Comparison of ENCODE assay signal across 8 mouse cellular contexts in genomic region chr7:80369461-80369860, GRCm38 (mm10). TPM values are rescaled to one million over a fixed set of nuclear protein-coding genes. Genes with fewer than 3 reads are reported as not detected.
DNase-seq lines count a peak whose midpoint lies in the region; ATAC-seq and TF ChIP-seq lines count a peak whose summit lies in the region.

No protein-coding gene starts in this region.

- H3K36me3 ChIP-seq in kidney, embryonic 15.5 days, result peaks cover 38% of the 10 kb centered on the region
- H3K36me3 ChIP-seq in midbrain, postnatal 0 days (ENCODE audit: insufficient read depth, low read length), result peaks cover 29% of the 10 kb centered on the region

- H3K27me3 ChIP-seq in kidney, embryonic 15.5 days, result no peaks in the 10 kb centered on the region
- H3K27me3 ChIP-seq in midbrain, postnatal 0 days (ENCODE audit: insufficient read depth, low read length), result no peaks in the 10 kb centered on the region

- ATAC-seq in kidney, embryonic 15.5 days (replicated peaks; ENCODE audit: low FRiP score), result no peak
- ATAC-seq in inflammation-experienced regulatory T-cells, adult 6 months, result peak; percentile 9
- no peak for ATAC-seq in midbrain, postnatal 0 days (ENCODE audit: low FRiP score)

- no peak for DNase-seq in kidney, adult 18-20 months
- peak; percentile 71 for DNase-seq in cerebellum, adult 9-10 months
- DNase-seq in midbrain, postnatal 0 days (ENCODE audit: low spot score), result no peak
- DNase-seq in right cerebral cortex, postnatal 25 days, result no peak
- DNase-seq in layer of hippocampus, adult 9-10 months (ENCODE audit: low spot score), result no peak
- DNase-seq in right cerebral cortex, postnatal 4 days, result no peak

- no peak overlapping the region; the same call in 1 of the 2 replicates for H3K4me3 ChIP-seq in kidney, embryonic 15.5 days (replicated peaks)
- peak overlapping the region; percentile 92 for H3K4me3 ChIP-seq in midbrain, postnatal 0 days (ENCODE audit: low read depth, low read length)

- no peaks in the 10 kb centered on the region for H3K9me3 ChIP-seq in kidney, embryonic 15.5 days (replicated peaks)
- no peaks in the 10 kb centered on the region for H3K9me3 ChIP-seq in midbrain, postnatal 0 days (ENCODE audit: low read length)

- no peak overlapping the region; the same call in 1 of the 2 replicates for H3K27ac ChIP-seq in kidney, embryonic 15.5 days
- no peak overlapping the region for H3K27ac ChIP-seq in midbrain, postnatal 0 days (ENCODE audit: low read depth, low read length)

- H3K9ac ChIP-seq in kidney, embryonic 15.5 days, result no peak overlapping the region
- 0 out of 2 replicates have a peak overlapping the region, but pooled peaks have one; percentile 96 for H3K9ac ChIP-seq in midbrain, postnatal 0 days (replicated peaks; ENCODE audit: low read length, poor library complexity, severe bottlenecking)

- no peak for TF ChIP-seq CTCF in midbrain, postnatal 0 days (IDR thresholded peaks at IDR 0.05)

- peaks cover 26% of the 10 kb centered on the region for H3K4me1 ChIP-seq in kidney, embryonic 15.5 days
- H3K4me1 ChIP-seq in midbrain, postnatal 0 days (ENCODE audit: insufficient read depth, low read length), result peaks cover 3% of the 10 kb centered on the region; the same call in 1 of the 2 replicates

- WGBS in kidney, embryonic 15.5 days, result 68% methylated on average over 5 of the region's 5 CpGs
- 71% methylated on average over 5 of the region's 5 CpGs for WGBS in midbrain, postnatal 0 days

- peak overlapping the region; percentile 88 for H3K4me2 ChIP-seq in kidney, embryonic 15.5 days
- peak overlapping the region; percentile 76 for H3K4me2 ChIP-seq in midbrain, postnatal 0 days (ENCODE audit: low read depth, low read length, poor library complexity, severe bottlenecking)

RNA-seq across cellular contexts. Expression of gene Man2a2, which starts 1.7 kb away (rescaled TPM):
- polyA plus RNA-seq in kidney, embryonic 15.5 days (2015; fragmentation: Nextera tagmentation; extraction: Ambion mirVana), result 16.2 and 20.8 TPM in 2 replicates
- 10 to 100 TPM; 11.1 to 30.9 (median 16.4) TPM for polyA plus RNA-seq in inflammation-experienced regulatory T-cells, adult 6 months (2017; shearing (Covaris generic))
- total RNA-seq in midbrain, postnatal 0 days (2014; rRNA removed), result 59.1 and 70.2 TPM in 2 replicates
- 13.7 and 16.6 TPM in 2 replicates for polyA plus RNA-seq in midbrain, postnatal 0 days (2015; fragmentation: Nextera tagmentation; extraction: Ambion mirVana)

RNA-seq across cellular contexts. Expression of gene Fes, which starts 18.3 kb away (rescaled TPM):
- polyA plus RNA-seq in kidney, embryonic 15.5 days (2015; fragmentation: Nextera tagmentation; extraction: Ambion mirVana), result 14.9 and 18.5 TPM in 2 replicates
- polyA plus RNA-seq in inflammation-experienced regulatory T-cells, adult 6 months (2017; shearing (Covaris generic)), result 1 to 10 TPM in 2 of 3 experiments, under 1 TPM in 1; 0.54 to 5.8 (median 2.4) TPM
- total RNA-seq in midbrain, postnatal 0 days (2014; rRNA removed), result 4.3 and 7.9 TPM in 2 replicates
- polyA plus RNA-seq in midbrain, postnatal 0 days (2015; fragmentation: Nextera tagmentation; extraction: Ambion mirVana), result 3.1 and 3.7 TPM in 2 replicates

RNA-seq across cellular contexts. Expression of gene Hddc3, which starts 26.6 kb away (rescaled TPM):
- 18.9 and 21.1 TPM in 2 replicates for polyA plus RNA-seq in kidney, embryonic 15.5 days (2015; fragmentation: Nextera tagmentation; extraction: Ambion mirVana)
- polyA plus RNA-seq in inflammation-experienced regulatory T-cells, adult 6 months (2017; shearing (Covaris generic)), result 10 to 100 TPM in 1 of 3 experiments, 1 to 10 TPM in 2; 1.8 to 12.2 (median 8.2) TPM
- 35.9 and 36.7 TPM in 2 replicates for total RNA-seq in midbrain, postnatal 0 days (2014; rRNA removed)
- polyA plus RNA-seq in midbrain, postnatal 0 days (2015; fragmentation: Nextera tagmentation; extraction: Ambion mirVana), result 15.1 and 16.8 TPM in 2 replicates

RNA-seq across cellular contexts. Expression of gene Unc45a, which starts 28.7 kb away (rescaled TPM):
- 38.9 and 41.1 TPM in 2 replicates for polyA plus RNA-seq in kidney, embryonic 15.5 days (2015; fragmentation: Nextera tagmentation; extraction: Ambion mirVana)
- 10 to 100 TPM; 39.3 to 51.1 (median 40.1) TPM for polyA plus RNA-seq in inflammation-experienced regulatory T-cells, adult 6 months (2017; shearing (Covaris generic))
- 51.0 and 63.3 TPM in 2 replicates for total RNA-seq in midbrain, postnatal 0 days (2014; rRNA removed)
- polyA plus RNA-seq in midbrain, postnatal 0 days (2015; fragmentation: Nextera tagmentation; extraction: Ambion mirVana), result 54.6 and 55.9 TPM in 2 replicates

RNA-seq across cellular contexts. Expression of gene Furin, which starts 35.8 kb away (rescaled TPM):
- 12.9 and 13.5 TPM in 2 replicates for polyA plus RNA-seq in kidney, embryonic 15.5 days (2015; fragmentation: Nextera tagmentation; extraction: Ambion mirVana)
- polyA plus RNA-seq in inflammation-experienced regulatory T-cells, adult 6 months (2017; shearing (Covaris generic)), result 10 to 100 TPM in 1 of 3 experiments, 1 to 10 TPM in 2; 8.4 to 19.1 (median 8.6) TPM
- 16.6 TPM in 2 replicates for total RNA-seq in midbrain, postnatal 0 days (2014; rRNA removed)
- polyA plus RNA-seq in midbrain, postnatal 0 days (2015; fragmentation: Nextera tagmentation; extraction: Ambion mirVana), result 5.0 and 6.0 TPM in 2 replicates
